Mouse (Mus musculus) ES-Bruce4 (cell line): ENCODE measurements around the gene Nfe2l3. TPM values are rescaled to one million over a fixed set of nuclear protein-coding genes. Genes with fewer than 3 reads are reported as not detected.
A peak's percentile ranks its signal among the peaks of the same experiment; 100 is the strongest.

Experiments
- H3K27ac ChIP-seq: 2 replicates; pipeline ENCODE4 v1.5.1; 2012; ENCODE audit warnings: low read length, inconsistent platforms; ENCODE audit not compliant: insufficient read depth
- H3K27me3 ChIP-seq: 2 replicates; pipeline ENCODE4 v1.6.1; 2012; ENCODE audit warnings: mild to moderate bottlenecking, low read length, inconsistent platforms; ENCODE audit not compliant: control insufficient read depth, poor library complexity, insufficient read depth, severe bottlenecking
- H3K36me3 ChIP-seq: 2 replicates; pipeline ENCODE4 v1.6.1; 2012; ENCODE audit warnings: inconsistent platforms, mild to moderate bottlenecking, low read length, moderate library complexity; ENCODE audit not compliant: control insufficient read depth, poor library complexity, insufficient read depth, severe bottlenecking
- H3K4me1 ChIP-seq: one replicate; pipeline ENCODE4 v1.8.1; 2011; ENCODE audit warnings: low read length; ENCODE audit not compliant: control insufficient read depth, insufficient read depth
- H3K4me3 ChIP-seq: 2 replicates; pipeline ENCODE4 v1.5.1; 2011; ENCODE audit warnings: low read depth, mild to moderate bottlenecking, low read length
- H3K9ac ChIP-seq: 2 replicates; pipeline ENCODE4 v1.6.1; 2012; ENCODE audit warnings: low read depth, mild to moderate bottlenecking, inconsistent platforms; ENCODE audit not compliant: poor library complexity, severe bottlenecking
- H3K9me3 ChIP-seq: replicated peaks from 2 replicates; pipeline ENCODE4 v1.6.1; 2012; ENCODE audit warnings: mild to moderate bottlenecking, low read length, inconsistent platforms; ENCODE audit not compliant: control insufficient read depth, poor library complexity, insufficient read depth, severe bottlenecking
- CTCF ChIP-seq: IDR thresholded peaks from one replicate; pipeline ENCODE4 v1.8.1; 2011; ENCODE audit warnings: low read depth, low read length
- EP300 ChIP-seq: IDR thresholded peaks from 2 replicates; pipeline ENCODE4 v1.6.1; 2011; ENCODE audit warnings: low read depth, low read length; ENCODE audit not compliant: insufficient read depth
- POLR2A ChIP-seq: IDR thresholded peaks from one replicate; pipeline ENCODE4 v1.8.1; 2011; ENCODE audit warnings: low read length; ENCODE audit not compliant: insufficient read depth
- polyA plus RNA-seq: library from polyadenylated mRNA; stranded (reverse); fragments of >200 nt; gene quantifications from 2 replicates; pipeline ENCODE4 v1.2.4, GENCODE M21; 2011; ENCODE audit warnings: low read depth; ENCODE audit not compliant: missing spikeins, insufficient read depth, insufficient read length

The Nfe2l3 gene
- polyA plus RNA-seq, 1 experiment = 5.4 TPM

DNA sequence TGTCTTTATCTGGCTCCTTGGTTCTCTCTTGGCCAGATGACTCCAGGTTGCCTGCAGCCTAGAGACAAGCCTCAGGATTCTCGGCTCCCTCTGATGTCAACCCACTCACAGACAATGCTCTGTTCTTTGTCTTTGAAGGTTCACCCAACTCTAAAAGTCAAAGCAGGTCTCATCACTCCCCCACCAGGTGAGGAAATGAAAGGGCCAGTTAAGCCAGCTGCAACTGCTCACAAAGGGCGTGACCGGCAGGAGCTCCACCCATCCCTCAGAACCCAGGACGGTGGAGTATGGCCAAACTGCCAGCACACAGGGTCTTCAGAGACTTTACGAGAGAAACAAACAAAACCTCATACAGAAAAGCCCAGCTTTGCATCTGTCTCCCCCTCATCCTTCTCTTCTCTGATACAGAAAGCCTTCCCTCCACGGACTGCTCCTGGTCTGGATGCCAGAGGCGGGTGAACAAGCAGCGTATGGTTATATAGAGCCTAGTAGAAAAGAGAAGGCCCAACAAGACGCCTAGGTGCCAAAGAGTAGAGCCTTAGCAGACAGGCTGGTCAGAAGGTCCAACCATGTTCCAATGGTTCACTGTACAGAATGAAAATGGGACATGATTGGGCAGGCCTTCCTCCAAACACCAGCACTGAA is 9.8 kb downstream of the Nfe2l3 start:
- Histone ChIP-seq H3K9me3 (no peaks in the 10 kb centered on the region), H3K27ac (no peak overlapping the region), H3K27me3 (no peaks in the 10 kb centered on the region), H3K9ac (no peak overlapping the region), H3K4me1 (peaks cover 1% of the 10 kb centered on the region), H3K4me3 (no peak overlapping the region), H3K36me3 (no peaks in the 10 kb centered on the region)
- TF ChIP-seq POLR2A = no peak
- TF ChIP-seq EP300 = no peak
- TF ChIP-seq CTCF = peak; percentile 11

DNA sequence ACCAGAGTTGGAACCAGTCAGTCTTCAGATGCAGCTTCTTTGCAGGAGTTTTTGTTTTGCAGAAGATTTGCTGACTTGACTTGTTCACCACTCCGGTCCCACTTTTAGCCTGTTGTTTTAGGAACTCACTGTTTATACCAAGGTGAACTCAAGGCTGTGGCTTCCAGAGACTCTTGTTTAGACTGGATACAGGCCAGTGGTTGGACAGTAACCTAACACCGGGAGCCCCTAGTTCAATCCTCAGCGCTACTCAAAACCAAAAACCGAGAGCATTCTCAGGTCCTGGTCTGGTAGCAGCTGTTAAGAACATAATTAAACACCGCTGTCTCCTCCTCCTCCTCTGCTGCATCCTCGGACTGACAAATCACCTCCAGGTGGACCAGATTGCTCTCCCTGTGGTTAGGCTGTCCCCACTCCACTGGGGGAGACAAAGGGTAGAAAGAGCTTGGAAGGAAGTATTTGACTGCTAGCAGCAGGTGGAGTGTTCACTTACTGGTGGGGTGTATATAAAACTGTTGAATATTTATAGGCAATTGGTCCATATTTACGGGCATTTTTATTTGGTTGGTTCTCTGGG is 20.5 kb downstream of the Nfe2l3 start:
- Histone ChIP-seq H3K27me3 (no peaks in the 10 kb centered on the region), H3K27ac (no peak overlapping the region), H3K9ac (no peak overlapping the region), H3K9me3 (no peaks in the 10 kb centered on the region), H3K4me3 (no peak overlapping the region), H3K36me3 (peaks cover 4% of the 10 kb centered on the region; the same call in 1 of the 2 replicates), H3K4me1 (no peaks in the 10 kb centered on the region)
- no peak for TF ChIP-seq EP300
- TF ChIP-seq CTCF = no peak
- TF ChIP-seq POLR2A = no peak

DNA sequence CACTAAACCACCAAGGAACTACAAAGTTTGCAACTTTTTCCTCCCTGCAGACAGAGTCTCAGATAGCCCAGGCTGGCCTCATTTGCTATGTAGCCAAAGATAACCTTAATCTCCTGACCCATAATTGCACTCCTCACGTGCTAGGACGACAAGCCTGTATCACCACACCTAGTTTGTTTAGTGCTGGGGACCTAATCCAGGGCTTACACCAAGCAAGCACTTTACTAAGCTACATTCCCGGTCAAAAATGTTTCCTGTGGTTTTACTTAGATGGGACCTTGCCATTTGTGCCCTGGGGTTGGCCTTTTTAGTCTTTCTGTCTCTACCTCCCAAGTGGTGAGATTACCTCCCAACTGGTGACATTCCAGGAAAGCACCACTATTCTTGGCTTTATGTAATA is 22.5 kb downstream of the Nfe2l3 start:
- Histone ChIP-seq H3K4me3 (no peak overlapping the region), H3K9ac (no peak overlapping the region), H3K27ac (no peak overlapping the region), H3K4me1 (no peaks in the 10 kb centered on the region), H3K9me3 (no peaks in the 10 kb centered on the region), H3K36me3 (peaks cover 10% of the 10 kb centered on the region), H3K27me3 (no peaks in the 10 kb centered on the region)
- no peak for TF ChIP-seq EP300
- TF ChIP-seq CTCF = no peak
- TF ChIP-seq POLR2A = no peak

DNA sequence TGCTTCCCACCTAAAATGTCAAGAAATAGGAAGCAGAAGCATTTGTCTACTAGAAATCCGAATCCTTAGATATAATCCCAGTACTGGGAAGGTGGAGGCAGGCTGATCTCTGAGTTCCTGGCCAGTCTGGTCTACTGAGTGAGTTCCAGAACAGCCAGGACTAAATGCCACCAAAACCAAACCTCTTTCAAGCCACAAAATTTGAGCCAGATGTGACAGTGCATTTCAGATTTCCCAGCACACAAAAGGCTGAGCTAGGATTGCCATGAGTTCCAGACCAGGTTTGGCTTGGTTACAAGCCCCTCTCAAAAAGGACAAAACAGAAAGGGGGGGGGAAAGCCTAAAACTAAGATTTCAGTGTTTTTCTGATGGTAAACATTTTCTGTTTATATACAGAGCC is 23.7 kb downstream of the Nfe2l3 start:
- Histone ChIP-seq H3K36me3 (peaks cover 20% of the 10 kb centered on the region), H3K9me3 (no peaks in the 10 kb centered on the region), H3K4me3 (no peak overlapping the region), H3K4me1 (no peaks in the 10 kb centered on the region), H3K27ac (no peak overlapping the region), H3K27me3 (no peaks in the 10 kb centered on the region), H3K9ac (no peak overlapping the region)
- TF ChIP-seq CTCF (no peak), POLR2A (no peak), EP300 (no peak)

DNA sequence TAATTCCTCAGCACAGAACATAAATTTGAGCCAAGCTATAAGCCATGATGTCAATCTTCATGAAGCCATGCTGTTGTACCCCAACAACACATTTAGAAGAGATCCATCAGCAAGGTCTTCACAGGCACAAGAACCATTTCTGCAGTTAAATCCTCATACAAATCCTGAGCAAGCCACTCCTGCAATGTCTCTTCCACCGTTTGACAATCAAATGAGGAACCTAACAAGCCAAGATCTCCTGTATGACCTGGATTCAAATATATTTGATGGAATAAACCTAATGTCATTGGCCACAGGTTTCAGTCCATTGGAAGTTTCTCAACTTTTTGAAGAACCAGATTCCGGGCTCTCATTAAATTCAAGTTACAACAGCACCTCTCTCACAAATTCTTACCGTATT is 24.8 kb downstream of the Nfe2l3 start:
- Histone ChIP-seq H3K9me3 (no peaks in the 10 kb centered on the region), H3K36me3 (peaks cover 30% of the 10 kb centered on the region), H3K9ac (no peak overlapping the region), H3K4me3 (no peak overlapping the region), H3K27me3 (no peaks in the 10 kb centered on the region), H3K27ac (no peak overlapping the region), H3K4me1 (no peaks in the 10 kb centered on the region)
- no peak for TF ChIP-seq CTCF
- no peak for TF ChIP-seq EP300
- TF ChIP-seq POLR2A = no peak

DNA sequence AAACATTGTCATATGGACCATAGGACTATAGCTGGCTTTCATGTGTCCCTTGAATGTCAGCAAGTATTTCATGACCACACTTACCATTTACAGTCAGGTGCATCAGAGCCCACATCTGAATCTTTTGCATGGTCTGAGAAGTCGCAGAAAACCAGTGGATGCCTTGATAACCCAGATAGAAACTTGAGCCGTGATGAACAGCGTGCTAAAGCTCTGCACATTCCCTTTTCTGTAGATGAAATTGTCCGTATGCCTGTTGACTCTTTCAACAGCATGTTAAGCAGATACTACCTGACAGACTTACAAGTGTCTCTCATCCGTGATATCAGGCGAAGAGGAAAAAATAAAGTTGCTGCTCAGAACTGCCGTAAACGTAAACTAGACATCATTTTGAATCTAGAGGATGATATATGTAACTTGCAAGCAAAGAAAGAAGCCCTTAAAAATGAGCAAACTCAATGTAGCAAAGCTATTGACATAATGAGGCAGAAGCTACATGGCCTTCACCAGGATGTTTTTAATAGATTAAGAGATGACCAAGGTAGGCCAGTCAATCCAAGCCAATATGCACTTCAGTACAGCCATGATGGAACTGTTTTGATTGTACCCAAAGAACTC is 25.4 kb downstream of the Nfe2l3 start:
- Histone ChIP-seq H3K27me3 (no peaks in the 10 kb centered on the region), H3K9ac (no peak overlapping the region), H3K9me3 (no peaks in the 10 kb centered on the region), H3K4me3 (no peak overlapping the region), H3K36me3 (peaks cover 33% of the 10 kb centered on the region), H3K4me1 (no peaks in the 10 kb centered on the region), H3K27ac (no peak overlapping the region)
- TF ChIP-seq EP300 (no peak), POLR2A (no peak), CTCF (no peak)
